Mouse (Mus musculus) forebrain, embryonic 14.5 days (tissue): Measurements from ENCODE around the gene Trim30b. TPM values are rescaled to one million over a fixed set of nuclear protein-coding genes. Genes with fewer than 3 reads are reported as not detected.
"Not testable (repeated sequence)": the region's sequence is repeated elsewhere in the genome, so short reads cannot be mapped to it uniquely, and the experiment has no call there.

Experiments used
- ATAC-seq: fragments of 200-750 bp; cut with Nextera tagmentation; 2 replicates; pipeline ENCODE4 v1.8.0; 2017; ENCODE audit warnings: mild to moderate bottlenecking, moderate library complexity
- DNase-seq: peaks from one replicate; pipeline ENCODE4 v3.0.0-alpha.2; 2015; ENCODE audit warnings: low spot score
- H3K27ac ChIP-seq: fragments of 300-500 bp; sonication (generic); 2 replicates; pipeline ENCODE4 v1.5.1; 2014; ENCODE audit warnings: low read depth, mild to moderate bottlenecking, control low read depth, low read length, moderate library complexity
- H3K27me3 ChIP-seq: fragments of 300-500 bp; sonication (generic); replicated peaks from 2 replicates; pipeline ENCODE4 v1.6.1; 2014; ENCODE audit warnings: low read length, control low read depth, mixed read lengths; ENCODE audit not compliant: control insufficient read depth, insufficient read depth
- H3K36me3 ChIP-seq: fragments of 300-500 bp; sonication (generic); 2 replicates; pipeline ENCODE4 v1.6.1; 2014; ENCODE audit warnings: low read length, control low read depth; ENCODE audit not compliant: control insufficient read depth, insufficient read depth
- H3K4me1 ChIP-seq: fragments of 300-500 bp; sonication (generic); 2 replicates; pipeline ENCODE4 v1.6.1; 2014; ENCODE audit warnings: antibody characterized with exemption, low read length, control low read depth; ENCODE audit not compliant: control insufficient read depth, insufficient read depth
- H3K4me2 ChIP-seq: fragments of 300-500 bp; sonication (generic); 2 replicates; pipeline ENCODE4 v1.6.1; 2014; ENCODE audit warnings: mild to moderate bottlenecking, control low read depth, low read length
- H3K4me3 ChIP-seq: fragments of 300-500 bp; sonication (generic); 2 replicates; pipeline ENCODE4 v1.5.1; 2014; ENCODE audit warnings: low read depth, low read length, control low read depth
- H3K9ac ChIP-seq: fragments of 300-500 bp; sonication (generic); 2 replicates; pipeline ENCODE4 v1.6.1; 2014; ENCODE audit warnings: mild to moderate bottlenecking, low read length, control low read depth, moderate library complexity
- H3K9me3 ChIP-seq: fragments of 300-500 bp; sonication (generic); replicated peaks from 2 replicates; pipeline ENCODE4 v1.6.1; 2016; ENCODE audit warnings: low read length, control low read depth, mixed read lengths; ENCODE audit not compliant: control insufficient read depth
- WGBS: fragments of 180-500 bp; shearing (Covaris S2); extraction: QIAGEN DNeasy Blood & Tissue Kit; methylation state at CpG from one replicate; pipeline ENCODE4 v1.1.7; 2014; 5-methylcytosine and 5-hydroxymethylcytosine counted together
- polyA plus RNA-seq: library from polyadenylated mRNA; unstranded; fragments of >200 nt; fragmentation: Nextera tagmentation; extraction: Ambion mirVana; gene quantifications from 2 replicates; pipeline ENCODE4 v1.2.1, GENCODE M21; 2014

The Trim30b gene
- polyA plus RNA-seq, 1 experiment from 2014 or later, result not detected

- not testable (repeated sequence) for ATAC-seq, H3K27ac ChIP-seq, H3K4me2 ChIP-seq, H3K4me3 ChIP-seq, H3K9me3 ChIP-seq, H3K9ac ChIP-seq, H3K4me1 ChIP-seq, H3K27me3 ChIP-seq, DNase-seq, H3K36me3 ChIP-seq
- WGBS, result 93% methylated on average over 4 of the region's 4 CpGs
Observed at GRCm38 (mm10) chr7:104348043-104348442, 21.6 kb downstream of the Trim30b start.

DNA sequence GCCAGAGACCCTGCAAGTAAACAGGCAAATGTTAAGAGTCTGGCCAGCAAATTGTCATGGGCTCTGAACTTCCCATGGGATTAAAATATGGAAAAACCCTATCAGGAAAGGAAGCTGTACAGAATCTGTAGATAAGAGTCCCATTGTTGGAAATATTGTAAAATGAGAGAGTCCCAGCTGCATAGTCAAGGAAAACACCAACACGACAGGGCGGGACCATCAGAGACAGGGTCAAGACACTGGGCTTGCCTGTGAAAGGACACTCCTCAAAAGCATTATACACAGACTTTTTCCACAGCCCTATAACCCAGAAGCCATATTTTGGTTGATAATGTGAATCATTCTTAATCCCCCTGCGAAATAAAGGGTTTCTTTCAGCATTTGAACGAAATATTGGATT, 28.9 kb downstream of the Trim30b start:
- H3K4me2 ChIP-seq, H3K4me1 ChIP-seq, DNase-seq, H3K27me3 ChIP-seq, H3K4me3 ChIP-seq, H3K36me3 ChIP-seq, H3K9ac ChIP-seq, H3K9me3 ChIP-seq, H3K27ac ChIP-seq, ATAC-seq: not testable (repeated sequence)
- 85% methylated on average over 2 of the region's 4 CpGs for WGBS

- H3K27ac ChIP-seq, H3K9ac ChIP-seq, DNase-seq, H3K4me3 ChIP-seq, H3K27me3 ChIP-seq, H3K36me3 ChIP-seq, ATAC-seq, H3K4me1 ChIP-seq, H3K4me2 ChIP-seq, H3K9me3 ChIP-seq: not testable (repeated sequence)
- 94% methylated on average over 3 of the region's 3 CpGs for WGBS
Observed at GRCm38 (mm10) chr7:104335547-104335946, 34.1 kb downstream of the Trim30b start.

DNA sequence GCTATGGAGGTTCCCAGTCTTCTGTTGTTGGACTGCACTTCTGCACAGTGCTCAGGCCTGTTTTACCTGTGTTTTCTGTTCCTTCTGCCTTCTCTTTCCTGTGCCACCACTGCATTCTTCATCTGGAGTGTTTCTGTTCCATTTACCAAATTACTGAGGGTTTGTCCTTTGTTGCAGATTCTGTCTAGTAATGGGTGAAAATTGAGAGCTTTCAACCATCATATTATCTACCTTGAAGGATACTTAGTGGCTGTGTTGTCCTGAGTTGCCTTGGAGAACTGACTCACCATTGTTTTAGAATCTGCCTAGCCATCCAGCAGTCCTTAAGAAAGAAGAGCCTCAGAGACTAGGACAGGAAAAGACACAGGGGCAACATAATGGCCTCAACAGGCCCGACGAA, 40.5 kb downstream of the Trim30b start, which contains the start of gene Trim34b:
Gene Trim34b (plus strand): TSS at position 301 of the 400 bp plus-strand sequence.
- ATAC-seq, H3K36me3 ChIP-seq, H3K9ac ChIP-seq, H3K9me3 ChIP-seq, DNase-seq, H3K4me2 ChIP-seq, H3K4me3 ChIP-seq, H3K27ac ChIP-seq, H3K4me1 ChIP-seq, H3K27me3 ChIP-seq: not testable (repeated sequence)
- WGBS, result 92% methylated on average over 2 of the region's 2 CpGs

GRCm38 (mm10) chr7:104322028-104322427, 47.7 kb downstream of the Trim30b start:
- H3K27me3 ChIP-seq, result no peaks in the 10 kb centered on the region
- H3K36me3 ChIP-seq, result no peaks in the 10 kb centered on the region
- no peak for ATAC-seq
- no peaks in the 10 kb centered on the region for H3K9me3 ChIP-seq
- DNase-seq, result no peak
- no peaks in the 10 kb centered on the region for H3K4me1 ChIP-seq
- H3K4me2 ChIP-seq, result no peak overlapping the region
- WGBS, result 82% methylated on average over 9 of the region's 9 CpGs
- H3K27ac ChIP-seq, result no peak overlapping the region
- H3K4me3 ChIP-seq, result no peak overlapping the region
- no peak overlapping the region for H3K9ac ChIP-seq

GRCm38 (mm10) chr7:104315369-104316080, 54.2 kb downstream of the Trim30b start, which contains the start of gene Trim12a:
Gene Trim12a, minus strand, starts transcription at chr7:104315466.
- H3K9ac ChIP-seq, H3K36me3 ChIP-seq, ATAC-seq, DNase-seq, H3K27ac ChIP-seq, H3K27me3 ChIP-seq, H3K4me1 ChIP-seq, H3K9me3 ChIP-seq, H3K4me3 ChIP-seq: not testable (repeated sequence)
- peak within 1 kb of the TSS; percentile 6; the same call in 1 of the 2 replicates for H3K4me2 ChIP-seq
- 26% methylated on average over 4 of the region's 4 CpGs for WGBS

DNA sequence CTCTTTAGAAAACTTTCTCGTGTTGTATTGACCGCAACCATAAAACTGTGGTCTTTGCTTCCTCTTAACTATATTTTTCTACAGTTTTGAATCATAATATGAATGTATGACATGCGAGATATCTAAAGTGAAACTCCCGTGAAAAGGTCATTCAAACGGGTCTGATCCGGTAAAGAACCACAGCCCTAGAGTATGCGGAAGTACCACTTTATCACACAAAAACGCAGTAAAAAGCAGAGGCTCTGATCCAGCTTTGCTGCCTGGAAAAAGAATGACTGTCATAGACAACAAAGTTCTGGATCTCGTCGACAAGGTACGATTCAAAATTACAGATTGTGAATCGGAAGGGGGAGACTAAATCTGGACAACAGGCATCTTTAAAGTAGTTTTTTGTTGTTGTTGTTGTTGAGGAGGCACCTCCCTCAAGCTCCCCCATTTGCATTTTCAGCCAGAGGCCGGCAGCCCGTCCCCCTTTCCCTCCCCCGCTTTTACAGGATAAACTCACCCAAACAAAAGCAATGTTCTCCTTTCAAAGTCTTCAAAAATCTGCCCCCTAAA, 54.8 kb downstream of the Trim30b start:
- Histone ChIP-seq H3K4me3 (no peak overlapping the region), H3K4me1 (no peaks in the 10 kb centered on the region), H3K27ac (no peak overlapping the region), H3K4me2 (peak overlapping the region; percentile 6; the same call in 1 of the 2 replicates), H3K27me3 (no peaks in the 10 kb centered on the region), H3K36me3 (no peaks in the 10 kb centered on the region), H3K9ac (no peak overlapping the region), H3K9me3 (no peaks in the 10 kb centered on the region)
- DNase-seq, result no peak
- no peak for ATAC-seq
- WGBS, result 15% methylated on average over 15 of the region's 15 CpGs
